Mouse (Mus musculus) kidney, postnatal 25 days (tissue): ENCODE measurements around the gene Gjb3.

Experiments
- DNase-seq, 2 experiments: peaks; one replicate each; pipeline ENCODE4 v3.0.0; 2021; ENCODE audit warnings: mixed read lengths in 2 of 2

Gjb3 gene

GRCm38 (mm10) chr4:127334870-127335504 lies 4.3 kb upstream of the Gjb3 start:
- no peak for DNase-seq

- no peak for DNase-seq
Observed at GRCm38 (mm10) chr4:127331171-127331570, 527 bp upstream of the Gjb3 start.

GRCm38 (mm10) chr4:127329751-127330150 lies 893 bp downstream of the Gjb3 start:
- DNase-seq = no peak

- DNase-seq = no peak
Observed at GRCm38 (mm10) chr4:127329046-127329445, 1.6 kb downstream of the Gjb3 start.

- no peak for DNase-seq
Observed at GRCm38 (mm10) chr4:127328378-127328777, 2.3 kb downstream of the Gjb3 start.

- no peak for DNase-seq
Observed at GRCm38 (mm10) chr4:127327749-127328148, 2.9 kb downstream of the Gjb3 start.

GRCm38 (mm10) chr4:127327258-127327657 lies 3.4 kb downstream of the Gjb3 start:
- DNase-seq = no peak

GRCm38 (mm10) chr4:127325276-127325675 lies 5.4 kb downstream of the Gjb3 start:
- peak; percentile 9 to 48 for DNase-seq

GRCm38 (mm10) chr4:127324759-127325158 lies 5.9 kb downstream of the Gjb3 start:
- DNase-seq = peak; percentile 65 to 85

GRCm38 (mm10) chr4:127324296-127324695 lies 6.3 kb downstream of the Gjb3 start:
- peak; percentile 51 to 71 for DNase-seq

- DNase-seq = no peak
Observed at GRCm38 (mm10) chr4:127323651-127324050, 7.0 kb downstream of the Gjb3 start.

GRCm38 (mm10) chr4:127319613-127320012 lies 11.0 kb downstream of the Gjb3 start:
- DNase-seq = peak; percentile 47 to 88

GRCm38 (mm10) chr4:127317143-127317542 lies 13.5 kb downstream of the Gjb3 start:
- DNase-seq = peak in 1 of 2 experiments; percentile 21

GRCm38 (mm10) chr4:127315753-127316152 lies 14.9 kb downstream of the Gjb3 start:
- DNase-seq = no peak

GRCm38 (mm10) chr4:127314585-127314984 lies 16.1 kb downstream of the Gjb3 start:
- no peak for DNase-seq

- DNase-seq = peak; percentile 85 to 87
Observed at GRCm38 (mm10) chr4:127313861-127314260, 16.8 kb downstream of the Gjb3 start, which contains the start of gene Gja4. Gene Gja4, minus strand, starts transcription at chr4:127314039.

- DNase-seq = no peak
Observed at GRCm38 (mm10) chr4:127312349-127312748, 18.3 kb downstream of the Gjb3 start.

- no peak for DNase-seq
Observed at GRCm38 (mm10) chr4:127311561-127311960, 19.1 kb downstream of the Gjb3 start.

GRCm38 (mm10) chr4:127306915-127307314 lies 23.7 kb downstream of the Gjb3 start:
- no peak for DNase-seq

- DNase-seq = peak; percentile 64 to 66
Observed at GRCm38 (mm10) chr4:127303796-127304195, 26.8 kb downstream of the Gjb3 start.

- DNase-seq = no peak
Observed at GRCm38 (mm10) chr4:127300503-127300902, 30.1 kb downstream of the Gjb3 start.

- DNase-seq = no peak
Observed at GRCm38 (mm10) chr4:127292631-127293030, 38.0 kb downstream of the Gjb3 start.

- peak; percentile 31 to 59 for DNase-seq
Observed at GRCm38 (mm10) chr4:127289039-127289548, 41.5 kb downstream of the Gjb3 start.

- no peak for DNase-seq
Observed at GRCm38 (mm10) chr4:127286907-127287306, 43.7 kb downstream of the Gjb3 start.

- no peak for DNase-seq
Observed at GRCm38 (mm10) chr4:127279241-127279640, 51.4 kb downstream of the Gjb3 start.
